Mouse (Mus musculus) hindbrain, embryonic 13.5 days (tissue): ENCODE measurements around the gene Dhx33. TPM values are rescaled to one million over a fixed set of nuclear protein-coding genes. Genes with fewer than 3 reads are reported as not detected.

Experiments used
- ATAC-seq: fragments of 200-750 bp; cut with Nextera tagmentation; 2 replicates; pipeline ENCODE4 v1.8.0; 2017; ENCODE audit warnings: moderate TSS enrichment; ENCODE audit not compliant: low FRiP score
- H3K27ac ChIP-seq: fragments of 300-500 bp; sonication (generic); 2 replicates; pipeline ENCODE4 v1.5.1; 2015; ENCODE audit warnings: inconsistent platforms, mild to moderate bottlenecking, moderate library complexity
- H3K27me3 ChIP-seq: fragments of 300-500 bp; sonication (generic); 2 replicates; pipeline ENCODE4 v1.6.1; 2015; ENCODE audit warnings: mild to moderate bottlenecking, inconsistent platforms
- H3K36me3 ChIP-seq: fragments of 300-500 bp; sonication (generic); 2 replicates; pipeline ENCODE4 v1.6.1; 2015; ENCODE audit warnings: mild to moderate bottlenecking, inconsistent platforms
- H3K4me1 ChIP-seq: fragments of 300-500 bp; sonication (generic); replicated peaks from 2 replicates; pipeline ENCODE4 v1.6.1; 2015; ENCODE audit warnings: inconsistent platforms
- H3K4me2 ChIP-seq: fragments of 300-500 bp; sonication (generic); 2 replicates; pipeline ENCODE4 v1.6.1; 2015; ENCODE audit warnings: inconsistent platforms, mild to moderate bottlenecking, moderate library complexity
- H3K4me3 ChIP-seq: fragments of 300-500 bp; sonication (generic); 2 replicates; pipeline ENCODE4 v1.5.1; 2015; ENCODE audit warnings: mild to moderate bottlenecking, inconsistent platforms
- H3K9ac ChIP-seq: fragments of 300-500 bp; sonication (generic); 2 replicates; pipeline ENCODE4 v1.6.1; 2015; ENCODE audit warnings: mild to moderate bottlenecking, inconsistent platforms
- H3K9me3 ChIP-seq: fragments of 300-500 bp; sonication (generic); 2 replicates; pipeline ENCODE4 v1.6.1; 2016; ENCODE audit warnings: inconsistent platforms
- WGBS: fragments of 180-500 bp; shearing (Covaris S2); methylation state at CpG from one replicate; pipeline ENCODE4 v1.1.7; 2015; 5-methylcytosine and 5-hydroxymethylcytosine counted together
- polyA plus RNA-seq: library from polyadenylated mRNA; unstranded; fragments of >200 nt; fragmentation: Nextera tagmentation; extraction: Ambion mirVana; gene quantifications from 2 replicates; pipeline ENCODE4 v1.2.1, GENCODE M21; 2015

Dhx33 gene
- polyA plus RNA-seq, 1 experiment from 2014 or later, result 13.9 TPM

DNA sequence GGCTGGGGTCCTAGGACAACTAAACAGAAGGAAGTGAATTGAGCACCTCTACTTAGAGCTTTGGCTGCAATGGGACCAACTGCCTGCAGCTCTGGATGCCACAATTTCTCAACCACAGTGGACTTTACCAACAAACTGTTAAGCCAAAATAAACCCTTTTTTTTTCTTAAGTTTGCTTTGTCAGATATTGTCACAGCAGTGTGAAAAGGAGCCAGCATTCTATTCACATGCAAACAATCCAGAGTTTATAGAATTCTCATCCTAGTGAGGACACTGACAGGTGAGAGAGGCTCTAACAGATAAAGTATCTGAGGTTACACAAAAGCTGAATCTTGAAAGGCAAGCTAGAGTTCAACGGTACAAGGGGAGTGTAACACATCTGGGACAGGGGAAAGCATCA lies 12.8 kb upstream of the Dhx33 start:
- Histone ChIP-seq H3K36me3 (peaks cover 16% of the 10 kb centered on the region), H3K4me3 (no peak overlapping the region), H3K4me2 (no peak overlapping the region; the same call in 1 of the 2 replicates), H3K9me3 (no peaks in the 10 kb centered on the region), H3K27ac (no peak overlapping the region), H3K9ac (no peak overlapping the region), H3K4me1 (peaks cover 42% of the 10 kb centered on the region), H3K27me3 (no peaks in the 10 kb centered on the region)
- no peak for ATAC-seq
- WGBS, result 84% methylated on average over 1 of the region's 1 CpGs

DNA sequence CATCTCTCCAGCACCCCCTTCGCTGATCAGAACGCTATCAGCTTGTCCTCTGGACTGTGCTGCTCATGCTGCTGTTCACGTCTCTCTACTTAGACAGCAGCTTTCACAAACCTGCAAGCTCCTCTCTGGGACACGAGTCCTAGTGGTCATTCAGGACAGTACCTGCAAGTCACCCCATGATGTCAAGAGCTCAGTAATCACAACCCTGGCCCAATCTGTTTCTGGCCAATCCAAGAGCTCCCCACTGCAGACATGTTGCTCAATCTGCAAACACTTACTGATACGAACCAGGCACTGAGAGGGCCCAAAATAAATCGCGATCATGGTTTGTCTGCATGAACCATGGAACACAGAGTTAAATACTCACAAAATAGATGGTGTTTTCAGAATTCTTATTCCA lies 8.5 kb upstream of the Dhx33 start:
- Histone ChIP-seq H3K9ac (no peak overlapping the region), H3K36me3 (peaks cover 51% of the 10 kb centered on the region), H3K4me1 (peaks cover 20% of the 10 kb centered on the region), H3K27ac (no peak overlapping the region), H3K4me3 (no peak overlapping the region), H3K4me2 (no peak overlapping the region), H3K27me3 (no peaks in the 10 kb centered on the region), H3K9me3 (no peaks in the 10 kb centered on the region)
- no peak for ATAC-seq
- 95% methylated on average over 7 of the region's 7 CpGs for WGBS

DNA sequence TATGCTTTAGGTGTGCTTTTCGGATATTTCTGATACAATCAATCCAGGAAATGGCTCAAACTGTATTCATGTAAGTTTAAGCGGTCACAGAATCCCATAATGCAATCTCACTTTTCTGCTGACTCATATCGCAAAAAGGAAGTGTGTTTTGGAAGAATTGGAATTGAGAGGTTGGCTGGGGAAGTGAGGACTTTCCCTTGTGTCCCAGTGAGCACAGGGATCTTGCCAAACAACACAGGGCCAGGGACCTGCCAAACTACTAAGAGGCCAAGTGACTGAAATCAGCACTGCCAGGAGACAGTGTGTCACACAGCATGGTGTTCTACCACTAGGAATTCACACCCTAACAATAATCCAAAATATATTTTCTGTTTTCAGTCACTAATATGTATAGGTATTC lies 4.1 kb upstream of the Dhx33 start:
- WGBS, result 97% methylated on average over 3 of the region's 3 CpGs
- H3K4me1 ChIP-seq, result peaks cover 9% of the 10 kb centered on the region
- H3K4me3 ChIP-seq, result no peak overlapping the region
- no peaks in the 10 kb centered on the region for H3K9me3 ChIP-seq
- peaks cover 53% of the 10 kb centered on the region for H3K36me3 ChIP-seq
- H3K9ac ChIP-seq, result no peak overlapping the region
- ATAC-seq, result no peak
- H3K27ac ChIP-seq, result no peak overlapping the region
- H3K4me2 ChIP-seq, result no peak overlapping the region
- H3K27me3 ChIP-seq, result no peaks in the 10 kb centered on the region

DNA sequence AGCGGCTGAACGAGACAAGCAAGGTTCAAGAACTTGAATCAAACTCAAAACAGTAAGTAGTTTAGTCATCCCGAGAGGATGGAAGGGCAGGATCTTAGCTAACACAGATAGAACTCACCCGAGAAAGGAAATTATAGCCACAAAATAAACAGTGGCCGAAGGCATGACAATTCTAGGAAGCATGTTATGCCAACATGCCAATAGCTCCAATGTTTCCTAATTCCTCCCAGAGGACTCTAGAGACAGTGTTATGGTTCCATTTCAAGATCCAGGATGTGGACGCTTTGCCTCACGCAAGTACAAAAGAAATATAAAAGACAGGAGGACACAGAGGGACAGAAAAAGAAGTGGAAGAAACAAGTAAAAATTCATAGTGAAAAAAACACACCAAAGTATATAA lies 3.6 kb upstream of the Dhx33 start:
- 94% methylated on average over 7 of the region's 7 CpGs for WGBS
- H3K4me1 ChIP-seq, result peaks cover 14% of the 10 kb centered on the region
- no peak for ATAC-seq
- peak overlapping the region; percentile 13; the same call in 1 of the 2 replicates for H3K9ac ChIP-seq
- H3K4me3 ChIP-seq, result no peak overlapping the region
- no peaks in the 10 kb centered on the region for H3K27me3 ChIP-seq
- H3K4me2 ChIP-seq, result no peak overlapping the region
- H3K36me3 ChIP-seq, result peaks cover 52% of the 10 kb centered on the region
- no peak overlapping the region for H3K27ac ChIP-seq
- H3K9me3 ChIP-seq, result no peaks in the 10 kb centered on the region

DNA sequence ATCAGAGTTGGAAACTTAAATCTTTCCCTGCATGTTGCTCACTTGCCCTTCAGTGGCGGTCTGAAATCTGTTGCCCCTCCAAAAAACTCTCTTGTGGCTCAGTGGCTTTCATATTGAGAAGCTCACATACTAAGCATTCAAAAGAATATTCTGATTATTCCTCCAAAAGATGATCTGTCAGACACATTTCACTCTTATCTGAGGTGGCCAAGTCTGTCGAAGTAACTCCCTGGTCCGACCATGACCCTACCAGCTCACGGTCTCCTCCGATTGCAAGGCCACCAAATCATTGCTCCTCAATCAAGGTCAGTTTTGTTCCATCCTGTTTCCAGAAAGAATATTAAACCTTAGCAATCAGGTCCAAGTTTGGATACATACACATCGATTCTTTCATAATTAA lies 2.8 kb upstream of the Dhx33 start:
- Histone ChIP-seq H3K4me2 (no peak overlapping the region), H3K9ac (no peak overlapping the region), H3K4me1 (peaks cover 22% of the 10 kb centered on the region), H3K36me3 (peaks cover 44% of the 10 kb centered on the region), H3K27me3 (no peaks in the 10 kb centered on the region), H3K4me3 (no peak overlapping the region), H3K9me3 (no peaks in the 10 kb centered on the region), H3K27ac (no peak overlapping the region)
- 95% methylated on average over 6 of the region's 6 CpGs for WGBS
- no peak for ATAC-seq

DNA sequence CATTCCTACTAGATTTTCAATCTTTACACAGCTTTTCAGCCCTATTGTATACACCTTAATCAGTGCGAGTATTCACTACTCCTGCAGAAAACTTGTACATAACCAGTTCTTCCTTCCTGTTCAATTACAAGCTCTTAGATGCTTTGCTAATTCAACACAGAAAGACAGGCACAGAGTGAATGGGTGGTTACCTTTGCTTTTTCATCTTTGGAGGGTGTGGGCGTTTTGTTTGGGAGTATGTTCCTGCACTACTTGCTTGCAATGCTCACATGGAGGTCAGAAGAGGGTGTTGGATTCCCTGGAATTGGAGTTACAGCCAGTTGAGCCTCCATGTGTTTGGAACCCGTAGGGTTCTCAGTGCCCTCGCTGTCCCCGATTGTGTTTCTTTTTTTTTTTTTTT lies 809 bp upstream of the Dhx33 start:
- peaks cover 28% of the 10 kb centered on the region for H3K4me1 ChIP-seq
- peak overlapping the region; percentile 53 for H3K4me2 ChIP-seq
- H3K36me3 ChIP-seq, result peaks cover 33% of the 10 kb centered on the region
- WGBS, result 66% methylated on average over 5 of the region's 5 CpGs
- ATAC-seq, result no peak
- H3K9me3 ChIP-seq, result no peaks in the 10 kb centered on the region
- H3K27ac ChIP-seq, result peak overlapping the region; percentile 55; the same call in 1 of the 2 replicates
- no peaks in the 10 kb centered on the region for H3K27me3 ChIP-seq
- peak overlapping the region; percentile 89 for H3K4me3 ChIP-seq
- peak overlapping the region; percentile 46; the same call in 1 of the 2 replicates for H3K9ac ChIP-seq

DNA sequence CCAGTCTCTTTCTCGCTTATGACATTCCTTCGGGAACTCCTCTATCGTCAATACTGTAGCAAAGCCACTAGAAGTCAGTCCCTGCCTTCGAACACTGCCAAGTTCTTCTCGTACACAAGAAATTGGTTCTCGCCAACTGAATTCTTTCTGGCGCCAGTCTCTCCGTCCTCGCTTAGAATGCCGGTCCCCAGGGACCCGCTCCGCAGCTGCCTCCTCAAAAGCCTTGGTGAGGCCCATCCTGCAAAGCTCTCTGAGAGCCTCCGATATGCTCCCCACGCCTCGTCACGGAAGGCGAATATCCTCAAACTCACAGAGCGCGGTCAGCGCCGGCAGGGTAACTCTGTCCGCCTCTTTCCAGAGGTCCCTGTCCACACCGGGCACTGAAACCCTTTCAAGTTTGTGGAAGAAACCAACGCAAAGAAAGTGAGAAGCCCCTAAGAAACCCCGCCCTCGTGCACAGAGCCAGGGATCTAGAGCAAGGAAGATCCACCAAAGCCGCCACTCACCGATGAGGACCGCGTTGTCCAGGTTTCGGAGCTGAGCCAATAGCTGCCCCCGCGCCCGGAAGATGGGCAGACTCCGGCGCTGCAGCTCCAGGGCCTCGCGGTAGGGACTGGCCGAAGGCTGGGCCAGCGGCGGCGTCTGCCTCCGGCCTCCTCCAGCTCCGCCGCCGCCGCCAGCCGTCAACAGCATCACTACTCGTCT lies 474 bp downstream of the Dhx33 start:
- no peaks in the 10 kb centered on the region for H3K9me3 ChIP-seq
- peak; percentile 87 for ATAC-seq
- WGBS, result under 1% methylated on average over 49 of the region's 49 CpGs
- H3K4me1 ChIP-seq, result peaks cover 28% of the 10 kb centered on the region
- peak overlapping the region; percentile 87 for H3K9ac ChIP-seq
- peak overlapping the region; percentile 80 for H3K27ac ChIP-seq
- H3K36me3 ChIP-seq, result peaks cover 34% of the 10 kb centered on the region
- peak overlapping the region; percentile 84 for H3K4me2 ChIP-seq
- H3K4me3 ChIP-seq, result peak overlapping the region; percentile 89
- no peaks in the 10 kb centered on the region for H3K27me3 ChIP-seq

DNA sequence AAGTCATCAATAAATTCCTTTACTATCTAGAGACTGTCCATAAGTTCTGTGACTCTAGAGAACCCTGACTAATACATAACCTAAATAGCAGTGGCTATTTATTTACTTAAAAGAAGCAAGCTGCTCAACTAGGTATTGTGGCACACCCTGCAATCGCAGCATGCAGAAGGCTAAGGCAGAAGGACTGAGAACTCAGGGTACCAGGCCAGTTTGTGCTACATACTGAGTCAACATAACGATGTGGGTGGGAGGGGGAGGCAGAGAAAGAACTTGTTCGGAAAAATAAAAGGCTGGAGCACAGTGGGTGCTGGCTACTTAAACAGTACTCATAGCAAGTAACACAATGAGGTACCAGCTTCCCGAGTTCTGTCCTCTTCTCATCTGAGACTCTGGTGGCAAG lies 3.1 kb downstream of the Dhx33 start:
- ATAC-seq, result no peak
- no peak overlapping the region for H3K4me3 ChIP-seq
- H3K27ac ChIP-seq, result no peak overlapping the region
- no peak overlapping the region for H3K9ac ChIP-seq
- 94% methylated on average over 4 of the region's 4 CpGs for WGBS
- no peak overlapping the region for H3K4me2 ChIP-seq
- peaks cover 28% of the 10 kb centered on the region for H3K4me1 ChIP-seq
- no peaks in the 10 kb centered on the region for H3K9me3 ChIP-seq
- peaks cover 38% of the 10 kb centered on the region for H3K36me3 ChIP-seq
- H3K27me3 ChIP-seq, result no peaks in the 10 kb centered on the region

DNA sequence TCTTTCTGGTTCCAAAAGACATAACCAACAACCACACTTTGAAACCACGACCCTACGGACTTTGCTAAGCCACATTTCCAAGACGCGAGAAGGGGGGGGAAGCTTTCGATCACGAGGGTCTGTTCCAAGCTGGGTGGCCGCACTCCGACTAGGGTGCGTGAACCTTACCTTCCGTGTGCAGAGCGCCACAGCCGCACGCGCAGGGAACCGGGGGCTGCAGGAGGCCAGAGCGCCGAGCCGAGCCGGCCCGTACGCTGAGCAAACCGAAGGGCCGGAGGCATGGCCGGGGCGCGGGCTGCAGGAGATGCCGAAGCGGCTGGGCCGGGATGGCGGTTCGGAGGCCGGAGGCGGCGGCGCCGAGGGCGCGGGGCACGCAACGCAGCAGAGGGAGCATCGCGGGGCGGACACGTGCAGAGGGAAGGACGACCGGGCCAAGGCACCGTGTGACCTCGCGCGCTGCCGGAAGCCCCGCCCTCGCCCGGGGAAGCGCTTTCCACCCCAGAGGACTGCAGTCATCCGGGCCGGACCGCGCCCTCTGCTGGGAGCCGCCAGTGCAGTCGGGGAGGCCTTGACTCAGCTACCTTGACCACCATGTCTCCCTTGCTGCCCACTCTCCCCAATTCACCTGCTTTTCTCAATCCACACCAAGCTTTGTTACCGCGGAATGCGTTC lies 21.5 kb downstream of the Dhx33 start, which contains the start of gene C1qbp:
TSS of gene C1qbp (minus strand) at position 470 of the 672 bp plus-strand sequence.
- peak within 1 kb of the TSS; percentile 67 for H3K4me2 ChIP-seq
- peak within 1 kb of the TSS; percentile 100 for H3K4me3 ChIP-seq
- ATAC-seq, result peak; percentile 95
- peaks cover 22% of the 10 kb centered on the region for H3K4me1 ChIP-seq
- H3K27me3 ChIP-seq, result no peaks in the 10 kb centered on the region
- peak within 1 kb of the TSS; percentile 93 for H3K9ac ChIP-seq
- H3K9me3 ChIP-seq, result no peaks in the 10 kb centered on the region
- H3K36me3 ChIP-seq, result peaks cover 71% of the 10 kb centered on the region
- H3K27ac ChIP-seq, result peak within 1 kb of the TSS; percentile 56; the same call in 1 of the 2 replicates
- WGBS, result under 1% methylated on average over 64 of the region's 64 CpGs

DNA sequence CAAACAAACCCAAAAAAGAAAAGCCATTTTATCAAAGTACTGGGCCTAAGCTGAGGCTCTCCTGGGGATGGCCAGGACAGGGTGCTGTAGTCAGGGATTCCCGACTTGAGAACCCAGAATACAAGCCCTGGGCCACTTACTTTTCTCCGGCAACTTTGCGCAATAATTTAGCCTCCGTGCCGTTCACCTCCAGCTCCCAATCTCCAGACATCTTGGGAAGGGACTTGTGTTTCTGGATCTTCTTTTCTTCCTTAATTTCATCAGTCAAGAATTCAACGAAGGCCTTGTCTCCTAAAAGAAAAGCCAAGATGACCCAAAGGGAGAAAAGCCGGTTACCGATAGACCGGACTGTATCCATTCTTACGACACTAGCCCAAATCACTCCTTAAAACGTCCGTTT lies 22.2 kb downstream of the Dhx33 start:
- H3K9ac ChIP-seq, result peak overlapping the region; percentile 93
- peaks cover 71% of the 10 kb centered on the region for H3K36me3 ChIP-seq
- H3K4me3 ChIP-seq, result peak overlapping the region; percentile 100
- peak overlapping the region; percentile 67 for H3K4me2 ChIP-seq
- peaks cover 22% of the 10 kb centered on the region for H3K4me1 ChIP-seq
- H3K27ac ChIP-seq, result no peak overlapping the region
- ATAC-seq, result no peak
- H3K27me3 ChIP-seq, result no peaks in the 10 kb centered on the region
- WGBS, result 11% methylated on average over 12 of the region's 12 CpGs
- no peaks in the 10 kb centered on the region for H3K9me3 ChIP-seq

DNA sequence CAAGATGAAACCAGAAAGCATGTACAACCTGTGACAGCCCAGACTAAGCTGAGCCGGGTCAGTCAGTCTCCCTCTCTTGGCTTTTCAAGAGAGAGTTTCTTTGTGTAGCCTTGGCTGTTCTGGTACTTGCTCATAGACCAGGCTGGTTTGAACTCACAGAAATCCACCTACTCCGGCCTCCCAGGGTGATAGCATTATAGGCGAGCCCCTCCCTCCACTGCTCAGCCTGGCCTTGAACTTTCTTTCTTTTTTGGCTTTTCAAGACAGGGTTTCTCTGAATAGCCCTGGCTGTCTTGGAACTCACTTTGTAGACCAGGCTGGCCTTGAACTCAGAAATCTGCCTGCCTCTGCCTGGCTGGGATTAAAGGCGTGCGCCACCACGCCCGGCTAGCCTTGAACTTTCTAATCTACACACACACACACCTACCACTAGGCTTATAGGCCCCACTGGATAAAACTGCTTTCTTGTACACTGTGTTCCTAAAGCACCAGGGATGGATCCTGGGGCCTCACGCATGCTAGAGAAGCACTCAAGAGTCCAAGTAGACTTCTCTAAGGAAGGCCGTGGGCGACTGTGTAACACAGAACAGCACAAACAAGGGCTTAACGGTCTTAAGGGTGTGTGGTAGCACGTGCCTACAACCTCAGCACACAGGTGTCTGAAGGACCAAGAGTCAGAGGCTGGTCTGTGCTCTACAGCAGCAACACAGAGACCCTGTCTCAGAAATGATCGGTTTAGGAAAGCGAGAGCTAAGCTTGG lies 23.3 kb downstream of the Dhx33 start:
- H3K4me2 ChIP-seq, result no peak overlapping the region
- no peaks in the 10 kb centered on the region for H3K27me3 ChIP-seq
- no peak for ATAC-seq

DNA sequence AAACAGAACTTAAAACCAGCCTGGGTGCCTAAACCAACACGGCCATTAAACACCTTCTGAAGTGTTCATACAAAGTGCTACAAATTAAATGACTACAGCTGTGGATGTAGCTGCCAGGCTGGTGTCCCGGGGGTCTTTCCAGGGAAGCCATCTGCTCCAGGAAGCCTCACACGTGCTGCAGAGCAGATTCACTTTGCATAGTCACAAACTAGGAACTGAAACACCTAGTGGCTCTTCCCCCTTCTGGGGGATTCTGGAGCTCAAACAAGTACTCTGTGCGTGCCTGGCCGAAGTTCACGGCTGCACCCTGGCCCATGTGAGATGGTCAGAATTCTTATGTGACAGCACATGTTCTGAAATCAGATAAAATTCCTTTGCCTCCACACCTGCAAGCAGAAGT lies 24.0 kb downstream of the Dhx33 start:
- Histone ChIP-seq H3K4me1 (peaks cover 22% of the 10 kb centered on the region), H3K9me3 (no peaks in the 10 kb centered on the region), H3K27ac (no peak overlapping the region), H3K4me2 (no peak overlapping the region), H3K36me3 (peaks cover 70% of the 10 kb centered on the region), H3K9ac (no peak overlapping the region), H3K4me3 (no peak overlapping the region), H3K27me3 (no peaks in the 10 kb centered on the region)
- 87% methylated on average over 6 of the region's 6 CpGs for WGBS
- ATAC-seq, result no peak

More for the DNA sequence above, 23.3 kb downstream of the Dhx33 start:
- Histone ChIP-seq H3K4me1 (peaks cover 22% of the 10 kb centered on the region), H3K4me3 (peak overlapping the region; percentile 100; the same call in 1 of the 2 replicates), H3K27ac (no peak overlapping the region), H3K9ac (no peak overlapping the region), H3K9me3 (no peaks in the 10 kb centered on the region), H3K36me3 (peaks cover 71% of the 10 kb centered on the region)
- 93% methylated on average over 14 of the region's 14 CpGs for WGBS
